Mouse (Mus musculus) small intestine, adult 2 months (tissue): ENCODE data around the gene Mpped1. TPM values are rescaled to one million over a fixed set of nuclear protein-coding genes. Genes with fewer than 3 reads are reported as not detected.

Source experiments
- H3K27ac ChIP-seq: fragments of 200-500 bp; 2 replicates; pipeline ENCODE4 v1.5.1; 2012; ENCODE audit warnings: low read depth, low read length, control low read depth, inconsistent platforms; ENCODE audit not compliant: insufficient read depth
- H3K27me3 ChIP-seq: fragments of 200-500 bp; 2 replicates; pipeline ENCODE4 v1.6.1; 2012; ENCODE audit warnings: mild to moderate bottlenecking, moderate library complexity, low read length, inconsistent platforms; ENCODE audit not compliant: control insufficient read depth, insufficient read depth
- H3K36me3 ChIP-seq: fragments of 200-500 bp; 2 replicates; pipeline ENCODE4 v1.6.1; 2012; ENCODE audit warnings: mild to moderate bottlenecking, low read length, control low read depth, inconsistent platforms; ENCODE audit not compliant: control insufficient read depth, insufficient read depth
- H3K4me1 ChIP-seq: fragments of 200-500 bp; 2 replicates; pipeline ENCODE4 v1.6.1; 2012; ENCODE audit warnings: low read length, inconsistent platforms, mixed read lengths; ENCODE audit not compliant: control insufficient read depth, insufficient read depth, insufficient read length
- H3K4me3 ChIP-seq: fragments of 200-500 bp; 2 replicates; pipeline ENCODE4 v1.5.1; 2012; ENCODE audit warnings: low read depth, mild to moderate bottlenecking, control low read depth, inconsistent platforms, low read length, moderate library complexity
- CTCF ChIP-seq: fragments of 200-500 bp; IDR thresholded peaks from 2 replicates; pipeline ENCODE4 v1.5.1; 2012; ENCODE audit warnings: low read depth, mild to moderate bottlenecking, control low read depth, inconsistent platforms, low read length, moderate library complexity, mixed read lengths; ENCODE audit not compliant: insufficient replicate concordance, insufficient read length; ENCODE audit errors: extremely low read depth
- POLR2A ChIP-seq: fragments of 200-500 bp; IDR thresholded peaks from 2 replicates; pipeline ENCODE4 v1.6.1; 2012; ENCODE audit warnings: low read depth, mild to moderate bottlenecking, control low read depth, inconsistent platforms, low read length, moderate library complexity
- WGBS: fragments of 180-500 bp; shearing (Covaris S2); methylation state at CpG from one replicate; pipeline ENCODE4 v1.1.7; 2018; 5-methylcytosine and 5-hydroxymethylcytosine counted together
- polyA plus RNA-seq: library from polyadenylated mRNA; depleted of rRNA; stranded (reverse); fragments of >200 nt; gene quantifications from 2 replicates; pipeline ENCODE4 v1.2.3, GENCODE M21; 2012

The Mpped1 gene
- polyA plus RNA-seq, 1 experiment, result not detected

GRCm38 (mm10) chr15:83857129-83857528 is 77.9 kb downstream of the Mpped1 start:
- WGBS, result 16% methylated on average over 8 of the region's 8 CpGs

GRCm38 (mm10) chr15:83865626-83866025 is 86.4 kb downstream of the Mpped1 start:
- 82% methylated on average over 5 of the region's 5 CpGs for WGBS
- TF ChIP-seq CTCF, result no peak
- TF ChIP-seq POLR2A, result no peak
- H3K4me3 ChIP-seq, result no peak overlapping the region
- no peak overlapping the region for H3K27ac ChIP-seq
- H3K27me3 ChIP-seq, result no peaks in the 10 kb centered on the region
- no peaks in the 10 kb centered on the region for H3K4me1 ChIP-seq
- no peaks in the 10 kb centered on the region for H3K36me3 ChIP-seq

More at GRCm38 (mm10) chr15:83857129-83857528, 77.9 kb downstream of the Mpped1 start:
- no peaks in the 10 kb centered on the region for H3K4me1 ChIP-seq
- H3K36me3 ChIP-seq, result no peaks in the 10 kb centered on the region
- no peaks in the 10 kb centered on the region for H3K27me3 ChIP-seq
- TF ChIP-seq CTCF (peak; percentile 71; the same call in 1 of the 2 replicates), POLR2A (no peak)
- no peak overlapping the region for H3K27ac ChIP-seq
- H3K4me3 ChIP-seq, result no peak overlapping the region

- H3K36me3 ChIP-seq, result no peaks in the 10 kb centered on the region
- H3K27ac ChIP-seq, result no peak overlapping the region
- no peaks in the 10 kb centered on the region for H3K27me3 ChIP-seq
- H3K4me3 ChIP-seq, result no peak overlapping the region
- WGBS, result 9% methylated on average over 17 of the region's 17 CpGs
- no peak for TF ChIP-seq POLR2A
- no peak for TF ChIP-seq CTCF
- no peaks in the 10 kb centered on the region for H3K4me1 ChIP-seq
These were observed 91.7 kb downstream of the Mpped1 start for GRCm38 (mm10) chr15:83870936-83871335.

- Histone ChIP-seq H3K4me1 (no peaks in the 10 kb centered on the region), H3K27ac (no peak overlapping the region), H3K4me3 (no peak overlapping the region), H3K36me3 (no peaks in the 10 kb centered on the region), H3K27me3 (no peaks in the 10 kb centered on the region)
- TF ChIP-seq CTCF, result no peak
- TF ChIP-seq POLR2A, result no peak
- 35% methylated on average over 11 of the region's 11 CpGs for WGBS
These were observed 98.0 kb downstream of the Mpped1 start for GRCm38 (mm10) chr15:83877155-83877866.

- Histone ChIP-seq H3K27me3 (no peaks in the 10 kb centered on the region), H3K27ac (no peak overlapping the region), H3K4me3 (no peak overlapping the region), H3K4me1 (no peaks in the 10 kb centered on the region), H3K36me3 (no peaks in the 10 kb centered on the region)
- TF ChIP-seq CTCF (no peak), POLR2A (no peak)
- 66% methylated on average over 2 of the region's 2 CpGs for WGBS
These were observed 98.6 kb downstream of the Mpped1 start for GRCm38 (mm10) chr15:83877898-83878297.

GRCm38 (mm10) chr15:83879845-83880244 is 100.6 kb downstream of the Mpped1 start:
- no peaks in the 10 kb centered on the region for H3K27me3 ChIP-seq
- WGBS, result 25% methylated on average over 5 of the region's 5 CpGs
- TF ChIP-seq POLR2A (no peak), CTCF (no peak)
- H3K36me3 ChIP-seq, result no peaks in the 10 kb centered on the region
- no peak overlapping the region for H3K27ac ChIP-seq
- no peaks in the 10 kb centered on the region for H3K4me1 ChIP-seq
- no peak overlapping the region for H3K4me3 ChIP-seq

- Histone ChIP-seq H3K4me1 (no peaks in the 10 kb centered on the region), H3K27me3 (no peaks in the 10 kb centered on the region), H3K27ac (no peak overlapping the region), H3K36me3 (no peaks in the 10 kb centered on the region), H3K4me3 (no peak overlapping the region)
- WGBS, result 93% methylated on average over 8 of the region's 8 CpGs
- TF ChIP-seq CTCF (no peak), POLR2A (no peak)
These were observed 104.6 kb downstream of the Mpped1 start for GRCm38 (mm10) chr15:83883821-83884220.
